Mouse (Mus musculus) kidney, adult 2 months (tissue): ENCODE data around the gene Chrm4. TPM values are rescaled to one million over a fixed set of nuclear protein-coding genes. Genes with fewer than 3 reads are reported as not detected.
A peak's percentile ranks its signal among the peaks of the same experiment; 100 is the strongest.

Experiments
- DNase-seq: peaks from one replicate; pipeline ENCODE4 v3.0.0; 2021
- H3K27ac ChIP-seq: fragments of 200-500 bp; 2 replicates; pipeline ENCODE4 v1.5.1; 2012; ENCODE audit warnings: low read depth, low read length, control low read depth, inconsistent platforms; ENCODE audit not compliant: insufficient read depth
- H3K27me3 ChIP-seq: fragments of 200-500 bp; replicated peaks from 2 replicates; pipeline ENCODE4 v1.6.1; 2012; ENCODE audit warnings: mild to moderate bottlenecking, moderate library complexity, low read length, inconsistent platforms; ENCODE audit not compliant: control insufficient read depth, insufficient read depth
- H3K36me3 ChIP-seq: fragments of 200-500 bp; 2 replicates; pipeline ENCODE4 v1.6.1; 2012; ENCODE audit warnings: mild to moderate bottlenecking, moderate library complexity, low read length, inconsistent platforms; ENCODE audit not compliant: control insufficient read depth, insufficient read depth
- H3K4me1 ChIP-seq: fragments of 200-500 bp; 2 replicates; pipeline ENCODE4 v1.6.1; 2011; ENCODE audit warnings: low read length; ENCODE audit not compliant: control insufficient read depth, insufficient read depth
- H3K4me3 ChIP-seq: fragments of 200-500 bp; 2 replicates; pipeline ENCODE4 v1.5.1; 2011; ENCODE audit warnings: mild to moderate bottlenecking, low read depth, low read length, control low read depth; ENCODE audit not compliant: insufficient read depth
- CTCF ChIP-seq: fragments of 200-500 bp; conservative IDR thresholded peaks from 2 replicates; pipeline ENCODE4 v1.5.1; 2011; ENCODE audit warnings: low read depth, mild to moderate bottlenecking, control low read depth, low read length, moderate library complexity, mixed read lengths; ENCODE audit not compliant: insufficient read depth, insufficient read length
- POLR2A ChIP-seq: fragments of 200-500 bp; IDR thresholded peaks from one replicate; pipeline ENCODE4 v1.6.1; 2011; ENCODE audit warnings: low read depth, low read length, control low read depth
- WGBS: fragments of 180-500 bp; shearing (Covaris S2); methylation state at CpG from one replicate; pipeline ENCODE4 v1.1.7; 2018; 5-methylcytosine and 5-hydroxymethylcytosine counted together
- polyA plus RNA-seq: library from polyadenylated mRNA; depleted of rRNA; stranded (reverse); fragments of >200 nt; gene quantifications from 2 replicates; pipeline ENCODE4 v1.2.3, GENCODE M21; 2012

Chrm4 gene
- polyA plus RNA-seq, 1 experiment = 0.11 TPM

GRCm38 (mm10) chr2:91950275-91951085, 23.4 kb downstream of the Chrm4 start:
- 15% methylated on average over 15 of the region's 15 CpGs for WGBS
- DNase-seq = peak; percentile 65
- Histone ChIP-seq H3K36me3 (no peaks in the 10 kb centered on the region), H3K4me1 (peaks cover 14% of the 10 kb centered on the region), H3K4me3 (peak overlapping the region; percentile 7; the same call in 1 of the 2 replicates), H3K27ac (peak overlapping the region; percentile 54; the same call in 1 of the 2 replicates), H3K27me3 (no peaks in the 10 kb centered on the region)
- no peak for TF ChIP-seq POLR2A
- no peak for TF ChIP-seq CTCF

GRCm38 (mm10) chr2:91953825-91954224, 26.8 kb downstream of the Chrm4 start:
- peak; percentile 93 for DNase-seq
- peaks cover 16% of the 10 kb centered on the region for H3K4me1 ChIP-seq
- no peak overlapping the region for H3K4me3 ChIP-seq
- TF ChIP-seq CTCF (no peak), POLR2A (no peak)
- no peaks in the 10 kb centered on the region for H3K36me3 ChIP-seq
- H3K27me3 ChIP-seq = no peaks in the 10 kb centered on the region
- peak overlapping the region; percentile 36; the same call in 1 of the 2 replicates for H3K27ac ChIP-seq
- 14% methylated on average over 5 of the region's 5 CpGs for WGBS

GRCm38 (mm10) chr2:91955121-91955591, 28.1 kb downstream of the Chrm4 start:
- TF ChIP-seq CTCF (no peak), POLR2A (no peak)
- DNase-seq = no peak
- no peak overlapping the region for H3K27ac ChIP-seq
- H3K27me3 ChIP-seq = no peaks in the 10 kb centered on the region
- H3K4me3 ChIP-seq = no peak overlapping the region
- whole genome bisulfite sequencing = 77% methylated on average over 4 of the region's 4 CpGs
- no peaks in the 10 kb centered on the region for H3K36me3 ChIP-seq
- H3K4me1 ChIP-seq = peaks cover 20% of the 10 kb centered on the region

DNA sequence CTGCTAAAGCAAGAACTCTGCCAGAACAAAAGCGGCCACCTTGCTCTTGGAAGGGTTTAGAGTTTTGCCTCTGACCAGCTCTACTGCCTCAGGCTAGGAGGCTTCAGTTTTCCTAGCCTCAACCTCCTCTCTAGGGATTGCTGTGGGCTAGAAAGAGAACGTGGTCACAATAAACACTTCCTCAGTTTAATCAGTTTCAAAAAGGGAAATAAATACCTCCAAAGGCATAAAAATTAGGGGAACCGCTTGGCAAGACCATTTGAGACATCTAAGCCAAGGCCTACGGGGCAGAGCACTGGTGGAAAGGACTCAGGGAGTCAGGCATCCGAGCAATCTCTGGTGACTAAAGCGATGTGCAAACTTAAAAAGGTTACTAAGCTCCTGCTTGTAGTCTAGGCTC, 28.8 kb downstream of the Chrm4 start:
- 81% methylated on average over 6 of the region's 6 CpGs for WGBS
- H3K27ac ChIP-seq = no peak overlapping the region
- H3K4me3 ChIP-seq = no peak overlapping the region
- H3K27me3 ChIP-seq = no peaks in the 10 kb centered on the region
- no peak for DNase-seq
- TF ChIP-seq POLR2A (no peak), CTCF (no peak)
- H3K4me1 ChIP-seq = peaks cover 19% of the 10 kb centered on the region
- H3K36me3 ChIP-seq = no peaks in the 10 kb centered on the region

DNA sequence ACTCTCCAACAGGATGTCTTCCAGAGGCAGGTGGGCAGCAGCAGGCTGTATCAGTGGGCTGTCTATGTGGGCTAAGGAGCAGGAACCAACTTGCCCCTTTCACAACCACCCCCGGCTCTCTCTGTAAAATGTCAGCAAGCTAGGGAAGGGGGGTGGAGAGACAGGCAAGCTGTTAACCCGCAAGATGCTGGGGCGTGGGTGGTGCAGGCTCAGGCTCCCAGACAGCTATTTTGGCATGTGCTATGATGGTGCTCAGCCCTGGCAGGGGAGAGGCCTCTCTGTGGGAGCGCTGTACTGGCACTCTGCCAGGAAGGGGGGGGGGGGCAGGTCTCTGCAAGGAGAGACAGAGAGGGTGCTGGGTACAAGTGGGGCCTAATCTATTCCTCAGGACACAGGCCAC, 30.0 kb downstream of the Chrm4 start:
- 12% methylated on average over 4 of the region's 4 CpGs for WGBS
- peaks cover 19% of the 10 kb centered on the region for H3K4me1 ChIP-seq
- no peaks in the 10 kb centered on the region for H3K27me3 ChIP-seq
- no peak for DNase-seq
- no peak overlapping the region for H3K27ac ChIP-seq
- TF ChIP-seq CTCF = no peak
- TF ChIP-seq POLR2A = no peak
- no peak overlapping the region for H3K4me3 ChIP-seq
- no peaks in the 10 kb centered on the region for H3K36me3 ChIP-seq

DNA sequence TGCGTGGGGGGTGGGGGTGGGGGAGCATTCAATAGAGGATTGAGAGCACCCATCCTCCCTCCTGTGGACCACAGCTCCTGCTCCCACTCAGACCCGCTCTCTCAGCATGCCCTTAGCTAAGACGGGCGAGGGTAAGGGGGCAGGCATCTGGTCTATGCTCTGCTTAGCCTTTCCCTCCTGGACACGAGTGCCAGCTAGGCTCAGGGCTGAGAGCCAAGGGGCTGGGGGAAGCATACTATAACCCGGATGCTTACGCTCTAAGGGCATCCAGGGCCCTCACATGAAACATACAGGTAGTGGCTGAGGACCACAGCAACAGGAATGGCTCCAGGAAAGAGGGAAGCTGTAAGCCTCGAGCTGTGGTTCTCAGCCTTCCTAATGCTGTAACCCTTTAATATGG, 31.0 kb downstream of the Chrm4 start:
- Histone ChIP-seq H3K27me3 (no peaks in the 10 kb centered on the region), H3K4me1 (peaks cover 24% of the 10 kb centered on the region), H3K27ac (no peak overlapping the region), H3K4me3 (no peak overlapping the region), H3K36me3 (no peaks in the 10 kb centered on the region)
- no peak for DNase-seq
- TF ChIP-seq POLR2A (no peak), CTCF (no peak)
- WGBS = 76% methylated on average over 8 of the region's 8 CpGs

- Histone ChIP-seq H3K4me3 (no peak overlapping the region), H3K36me3 (no peaks in the 10 kb centered on the region), H3K27me3 (no peaks in the 10 kb centered on the region), H3K4me1 (peaks cover 24% of the 10 kb centered on the region), H3K27ac (no peak overlapping the region)
- peak; percentile 68 for DNase-seq
- WGBS = 41% methylated on average over 10 of the region's 10 CpGs
- TF ChIP-seq CTCF (peak; percentile 75), POLR2A (no peak)
These were observed 31.8 kb downstream of the Chrm4 start for GRCm38 (mm10) chr2:91958701-91959457.
